Mouse (Mus musculus): ENCODE results near the gene Nrxn1.

GRCm38 (mm10) chr17:91136859-91137258 is 44.0 kb upstream of the Nrxn1 start:
- TF ChIP-seq USF1 (IDR thresholded peaks at IDR 0.05; ENCODE audit: low read depth) (no peak), REST (IDR thresholded peaks at IDR 0.05; ENCODE audit: insufficient read depth, insufficient read length) (no peak), TCF12 (IDR thresholded peaks at IDR 0.05; ENCODE audit: insufficient read depth, poor library complexity, severe bottlenecking) (no peak), MYOG (IDR thresholded peaks at IDR 0.05; ENCODE audit: control insufficient read depth in 1 of 3, insufficient read depth in 1 of 3, insufficient read length in 2 of 3, low read depth in 2 of 3) (no peak), MAX (IDR thresholded peaks at IDR 0.05; ENCODE audit: low read depth) (no peak), POLR2A (IDR thresholded peaks at IDR 0.05; ENCODE audit: insufficient read length, low read depth) (no peak)
